Mouse (Mus musculus) midbrain, embryonic 10.5 days (tissue): ENCODE results near the gene Srgap1. TPM values are rescaled to one million over a fixed set of nuclear protein-coding genes. Genes with fewer than 3 reads are reported as not detected.
A peak's percentile ranks its signal among the peaks of the same experiment; 100 is the strongest.

Source experiments
- DNase-seq: peaks from one replicate; pipeline ENCODE4 v3.0.0-alpha.2; 2017; ENCODE audit warnings: low spot score
- H3K27ac ChIP-seq: fragments of 300-500 bp; sonication (generic); replicated peaks from 2 replicates; pipeline ENCODE4 v1.5.1; 2016; ENCODE audit warnings: mild to moderate bottlenecking
- H3K27me3 ChIP-seq: fragments of 300-500 bp; sonication (generic); 2 replicates; pipeline ENCODE4 v1.6.1; 2016; ENCODE audit warnings: low read depth, mild to moderate bottlenecking; ENCODE audit not compliant: poor library complexity, severe bottlenecking
- H3K36me3 ChIP-seq: fragments of 300-500 bp; sonication (generic); 2 replicates; pipeline ENCODE4 v1.6.1; 2016; ENCODE audit warnings: mild to moderate bottlenecking, moderate library complexity
- H3K4me1 ChIP-seq: fragments of 300-500 bp; sonication (generic); 2 replicates; pipeline ENCODE4 v1.6.1; 2016
- H3K4me3 ChIP-seq: fragments of 300-500 bp; sonication (generic); 2 replicates; pipeline ENCODE4 v1.5.1; 2016; ENCODE audit warnings: mild to moderate bottlenecking, moderate library complexity
- H3K9me3 ChIP-seq: fragments of 300-500 bp; sonication (generic); replicated peaks from 2 replicates; pipeline ENCODE4 v1.6.1; 2016; ENCODE audit warnings: mild to moderate bottlenecking
- WGBS: fragments of 180-500 bp; shearing (Covaris S2); methylation state at CpG from one replicate; pipeline ENCODE4 v1.1.7; 2016; 5-methylcytosine and 5-hydroxymethylcytosine counted together
- polyA plus RNA-seq: library from polyadenylated mRNA; unstranded; fragments of >200 nt; fragmentation: Nextera tagmentation; extraction: Ambion mirVana; gene quantifications from 2 replicates; pipeline ENCODE4 v1.2.1, GENCODE M21; 2016

Gene Srgap1
- 11.5 and 12.4 TPM in 2 replicates for polyA plus RNA-seq

- H3K36me3 ChIP-seq = peaks cover 10% of the 10 kb centered on the region
- peak within 1 kb of the TSS; percentile 81 for H3K4me3 ChIP-seq
- H3K27ac ChIP-seq = peak within 1 kb of the TSS; percentile 96
- H3K4me1 ChIP-seq = peaks cover 27% of the 10 kb centered on the region
- DNase-seq = peak; percentile 82
- H3K27me3 ChIP-seq = no peaks in the 10 kb centered on the region
- H3K9me3 ChIP-seq = no peaks in the 10 kb centered on the region
- under 1% methylated on average over 66 of the region's 79 CpGs for WGBS
Measured at GRCm38 (mm10) chr10:122046904-122047726, at the start of gene Srgap1. TSS of gene Srgap1 (minus strand) at chr10:122047315.

GRCm38 (mm10) chr10:122096462-122096979 is 49.4 kb upstream of the Srgap1 start:
- peak overlapping the region; percentile 78 for H3K4me3 ChIP-seq
- H3K4me1 ChIP-seq = peaks cover 14% of the 10 kb centered on the region
- peaks cover 18% of the 10 kb centered on the region for H3K36me3 ChIP-seq
- WGBS = under 1% methylated on average over 48 of the region's 48 CpGs
- no peaks in the 10 kb centered on the region for H3K27me3 ChIP-seq
- no peak for DNase-seq
- H3K27ac ChIP-seq = peak overlapping the region; percentile 92
- H3K9me3 ChIP-seq = no peaks in the 10 kb centered on the region

- Histone ChIP-seq H3K36me3 (peaks cover 78% of the 10 kb centered on the region), H3K9me3 (peaks cover 33% of the 10 kb centered on the region), H3K27me3 (no peaks in the 10 kb centered on the region), H3K4me3 (no peak overlapping the region), H3K4me1 (peaks cover 3% of the 10 kb centered on the region), H3K27ac (no peak overlapping the region)
- 100% methylated on average over 1 of the region's 1 CpGs for WGBS
- DNase-seq = no peak
Measured at GRCm38 (mm10) chr10:122090472-122090871, 43.4 kb upstream of the Srgap1 start.

GRCm38 (mm10) chr10:122081352-122081751 is 34.2 kb upstream of the Srgap1 start:
- no peak overlapping the region for H3K27ac ChIP-seq
- peaks cover 14% of the 10 kb centered on the region; the same call in 1 of the 2 replicates for H3K9me3 ChIP-seq
- 96% methylated on average over 1 of the region's 1 CpGs for WGBS
- peaks cover 33% of the 10 kb centered on the region for H3K36me3 ChIP-seq
- H3K4me1 ChIP-seq = no peaks in the 10 kb centered on the region
- no peak overlapping the region for H3K4me3 ChIP-seq
- no peak for DNase-seq
- no peaks in the 10 kb centered on the region for H3K27me3 ChIP-seq

- no peak for DNase-seq
- Histone ChIP-seq H3K27me3 (no peaks in the 10 kb centered on the region), H3K4me1 (peaks cover 5% of the 10 kb centered on the region; the same call in 1 of the 2 replicates), H3K36me3 (no peaks in the 10 kb centered on the region), H3K27ac (no peak overlapping the region), H3K4me3 (no peak overlapping the region), H3K9me3 (no peaks in the 10 kb centered on the region)
Measured at GRCm38 (mm10) chr10:122069153-122069552, 22.0 kb upstream of the Srgap1 start.

- Histone ChIP-seq H3K27me3 (no peaks in the 10 kb centered on the region), H3K27ac (no peak overlapping the region), H3K9me3 (no peaks in the 10 kb centered on the region), H3K4me1 (no peaks in the 10 kb centered on the region), H3K36me3 (no peaks in the 10 kb centered on the region), H3K4me3 (no peak overlapping the region)
- DNase-seq = no peak
- WGBS = 86% methylated on average over 6 of the region's 6 CpGs
Measured at GRCm38 (mm10) chr10:122055826-122056225, 8.7 kb upstream of the Srgap1 start.

GRCm38 (mm10) chr10:122054535-122054934 is 7.4 kb upstream of the Srgap1 start:
- Histone ChIP-seq H3K9me3 (no peaks in the 10 kb centered on the region), H3K36me3 (no peaks in the 10 kb centered on the region), H3K27me3 (no peaks in the 10 kb centered on the region), H3K27ac (no peak overlapping the region), H3K4me3 (no peak overlapping the region), H3K4me1 (no peaks in the 10 kb centered on the region)
- WGBS = 13% methylated on average over 8 of the region's 8 CpGs
- peak; percentile 74 for DNase-seq

- Histone ChIP-seq H3K36me3 (no peaks in the 10 kb centered on the region), H3K27ac (no peak overlapping the region), H3K4me3 (no peak overlapping the region), H3K4me1 (no peaks in the 10 kb centered on the region), H3K27me3 (no peaks in the 10 kb centered on the region), H3K9me3 (no peaks in the 10 kb centered on the region)
- peak; percentile 79 for DNase-seq
- WGBS = 35% methylated on average over 6 of the region's 6 CpGs
Measured at GRCm38 (mm10) chr10:122051831-122052230, 4.7 kb upstream of the Srgap1 start.

- Histone ChIP-seq H3K36me3 (peaks cover 3% of the 10 kb centered on the region), H3K27ac (peak overlapping the region; percentile 96), H3K9me3 (no peaks in the 10 kb centered on the region), H3K4me3 (peak overlapping the region; percentile 81), H3K4me1 (peaks cover 24% of the 10 kb centered on the region), H3K27me3 (no peaks in the 10 kb centered on the region)
- peak; percentile 90 for DNase-seq
- 12% methylated on average over 44 of the region's 44 CpGs for WGBS
Measured at GRCm38 (mm10) chr10:122047727-122048365, 731 bp upstream of the Srgap1 start.

GRCm38 (mm10) chr10:122046511-122046903 is 608 bp downstream of the Srgap1 start:
- DNase-seq = no peak
- H3K4me1 ChIP-seq = peaks cover 27% of the 10 kb centered on the region
- WGBS = 1% methylated on average over 13 of the region's 13 CpGs

GRCm38 (mm10) chr10:122045946-122046345 is 1.2 kb downstream of the Srgap1 start:
- Histone ChIP-seq H3K4me1 (peaks cover 27% of the 10 kb centered on the region), H3K27ac (peak overlapping the region; percentile 96), H3K27me3 (no peaks in the 10 kb centered on the region), H3K9me3 (no peaks in the 10 kb centered on the region), H3K36me3 (peaks cover 20% of the 10 kb centered on the region), H3K4me3 (peak overlapping the region; percentile 81)
- peak; percentile 46 for DNase-seq
- WGBS = 14% methylated on average over 9 of the region's 9 CpGs

More at GRCm38 (mm10) chr10:122046511-122046903, 608 bp downstream of the Srgap1 start:
- Histone ChIP-seq H3K27ac (peak overlapping the region; percentile 96), H3K4me3 (peak overlapping the region; percentile 81), H3K9me3 (no peaks in the 10 kb centered on the region), H3K27me3 (no peaks in the 10 kb centered on the region), H3K36me3 (peaks cover 16% of the 10 kb centered on the region)

GRCm38 (mm10) chr10:122044926-122045325 is 2.2 kb downstream of the Srgap1 start:
- peak overlapping the region; percentile 81 for H3K4me3 ChIP-seq

More at GRCm38 (mm10) chr10:122044926-122045325, 2.2 kb downstream of the Srgap1 start:
- 61% methylated on average over 4 of the region's 4 CpGs for WGBS
- peaks cover 5% of the 10 kb centered on the region; the same call in 1 of the 2 replicates for H3K9me3 ChIP-seq
- H3K27ac ChIP-seq = peak overlapping the region; percentile 49; the same call in 1 of the 2 replicates
- no peak for DNase-seq
- H3K4me1 ChIP-seq = peaks cover 27% of the 10 kb centered on the region
- H3K27me3 ChIP-seq = no peaks in the 10 kb centered on the region
- H3K36me3 ChIP-seq = peaks cover 29% of the 10 kb centered on the region
